Mouse (Mus musculus): Measurements from ENCODE around the gene Tead1.

GRCm38 (mm10) chr7:112696777-112697161 lies 17.7 kb downstream of the Tead1 start:
- TF ChIP-seq POLR2A (IDR thresholded peaks at IDR 0.05; ENCODE audit: borderline replicate concordance, insufficient read depth, low read length) (no peak), CTCF (IDR thresholded peaks at IDR 0.05; ENCODE audit: borderline replicate concordance, insufficient read depth, low read depth, low read length) (no peak)
